Mouse (Mus musculus) gonadal fat pad, adult 2 months (tissue): ENCODE measurements around the gene Ctu1. TPM values are rescaled to one million over a fixed set of nuclear protein-coding genes. Genes with fewer than 3 reads are reported as not detected.
"Not testable (repeated sequence)": the region's sequence is repeated elsewhere in the genome, so short reads cannot be mapped to it uniquely, and the experiment has no call there.

ENCODE experiments used
- DNase-seq: peaks from one replicate; pipeline ENCODE4 v3.0.0-alpha.2; 2012; ENCODE audit warnings: low read depth
- polyA plus RNA-seq: library from polyadenylated mRNA; depleted of rRNA; stranded (reverse); fragments of >200 nt; gene quantifications from 2 replicates; pipeline ENCODE4 v1.2.3, GENCODE M21; 2012; rRNA removed

Gene Ctu1
- polyA plus RNA-seq = 11.5 and 15.1 TPM in 2 replicates

DNA sequence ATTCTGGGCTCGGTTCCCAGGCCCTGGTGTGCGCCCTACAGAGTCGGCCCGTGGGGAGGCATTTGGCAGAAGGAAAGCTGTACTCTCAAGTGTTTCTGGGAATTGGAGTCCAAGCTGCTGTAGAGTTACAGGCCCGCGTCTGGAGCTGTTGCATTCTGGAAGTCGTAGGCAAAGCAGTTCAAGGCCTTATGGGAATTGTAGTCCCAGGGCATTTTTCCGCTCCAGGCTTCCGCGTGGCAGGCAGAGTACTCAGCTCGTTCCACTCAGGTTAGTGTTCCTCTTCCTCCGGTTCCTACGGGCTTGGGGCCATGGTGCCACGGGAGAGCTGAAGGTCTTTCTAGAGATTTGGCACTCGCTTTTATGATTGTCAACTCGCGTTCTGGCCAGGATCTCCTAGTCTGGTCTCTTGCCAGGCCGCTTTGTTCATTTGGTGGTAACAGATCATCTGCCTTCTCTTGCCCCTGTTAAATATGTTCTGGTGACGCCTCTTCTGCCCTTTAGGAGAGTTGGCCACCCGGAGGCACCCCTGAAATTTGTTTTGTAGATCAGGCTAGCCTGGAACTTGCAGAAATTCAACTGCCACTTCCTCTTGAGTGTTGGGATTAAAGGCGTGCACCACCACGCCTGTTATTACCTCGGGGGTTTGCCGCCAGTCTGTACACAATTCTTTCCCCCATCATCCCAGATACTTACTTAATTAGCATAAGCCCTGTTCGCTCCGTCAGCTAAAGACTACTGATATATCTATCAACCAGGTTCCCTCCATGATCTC is at the start of gene Ctu1:
Gene Ctu1, plus strand, starts transcription at position 208 of the 772 bp plus-strand sequence.
- DNase-seq = peak; percentile 90

DNA sequence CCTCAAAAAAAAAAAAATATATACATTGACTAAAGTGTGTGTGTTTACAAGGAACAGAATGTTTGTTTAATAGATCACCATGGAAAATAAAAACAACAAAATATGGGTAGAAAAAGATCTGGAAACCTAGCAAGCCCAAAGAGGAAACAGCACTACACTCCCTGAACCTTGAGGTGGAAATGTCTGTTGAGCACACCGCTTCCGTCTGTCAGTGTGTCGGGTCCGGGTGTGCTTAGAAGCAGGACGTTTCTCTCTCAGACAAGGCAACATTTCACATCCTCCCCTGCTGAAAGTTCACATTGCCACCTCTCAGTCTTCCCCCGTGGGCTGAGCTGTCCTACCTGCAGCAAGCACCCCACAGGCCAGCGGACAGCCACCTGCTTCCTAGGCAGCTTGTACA is 48.9 kb upstream of the Ctu1 start:
- no peak for DNase-seq

GRCm38 (mm10) chr7:43623819-43624218 is 48.0 kb upstream of the Ctu1 start:
- DNase-seq = no peak

DNA sequence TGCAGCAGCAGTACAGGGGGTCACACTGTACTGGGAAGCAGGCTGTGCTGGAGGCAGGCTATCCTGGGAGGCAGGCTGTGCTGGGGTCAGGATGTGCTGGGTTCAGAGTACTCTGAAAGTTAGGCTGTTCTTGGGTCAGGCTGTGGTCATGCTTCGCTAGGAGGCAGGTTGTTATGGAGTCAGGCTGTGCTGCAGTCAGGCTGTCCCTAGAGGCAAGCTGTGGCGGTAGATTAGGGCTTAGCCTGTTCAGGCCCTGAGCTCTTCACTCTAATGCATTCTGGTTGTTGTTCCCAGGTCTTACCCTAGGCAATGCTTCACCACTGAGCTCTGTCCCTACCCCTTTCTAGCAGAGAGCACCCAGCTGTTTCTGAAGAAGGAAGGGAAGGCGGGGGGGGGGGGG is 46.8 kb upstream of the Ctu1 start:
- no peak for DNase-seq

DNA sequence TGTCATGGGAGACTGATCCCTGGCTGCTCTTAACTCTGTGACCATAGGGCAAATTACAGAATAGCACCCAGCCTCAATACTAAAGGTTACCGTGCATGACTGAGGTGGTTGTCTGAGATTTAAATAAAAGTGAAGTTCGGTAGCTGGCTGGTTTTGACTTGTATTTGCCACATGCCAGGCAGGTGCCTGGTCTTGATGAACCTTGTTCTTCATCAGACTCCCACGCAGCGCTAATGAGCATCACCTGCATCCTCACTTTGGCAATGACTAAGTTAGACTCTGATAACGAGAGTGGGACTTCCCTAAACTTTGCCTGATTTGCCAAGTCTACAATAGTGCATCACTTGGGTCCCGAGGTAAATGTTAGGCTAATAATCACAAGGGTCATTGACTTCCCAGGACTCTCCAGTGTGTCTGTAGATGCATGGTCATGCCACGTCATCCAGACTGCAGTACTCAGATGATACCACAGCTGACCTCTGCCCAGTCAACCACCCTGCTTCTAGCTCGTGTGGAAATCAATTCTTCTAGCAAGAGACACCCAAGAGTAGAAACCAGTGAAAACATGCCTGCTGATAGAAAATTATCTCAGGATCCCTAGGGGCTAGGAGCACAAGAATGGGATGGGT is 45.9 kb upstream of the Ctu1 start:
- no peak for DNase-seq

DNA sequence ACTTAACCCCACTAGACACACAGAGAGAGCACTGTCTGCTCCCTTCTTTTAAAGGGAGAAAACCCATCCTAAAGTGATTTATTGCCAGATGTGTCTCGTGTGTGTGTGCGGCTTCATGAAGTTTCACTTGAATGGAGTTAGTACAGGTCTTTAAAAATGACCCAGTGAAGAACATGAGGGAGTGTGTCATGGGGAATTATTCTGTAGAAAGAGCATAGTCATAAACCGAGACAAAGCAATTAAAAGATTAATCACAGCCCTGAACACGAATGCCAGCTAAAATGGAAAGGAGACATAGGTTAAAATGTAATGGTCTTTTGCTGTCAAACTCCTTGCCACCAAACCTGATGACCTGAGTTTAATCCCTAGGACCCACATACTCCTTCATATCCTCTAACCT is 37.9 kb upstream of the Ctu1 start:
- DNase-seq = no peak

DNA sequence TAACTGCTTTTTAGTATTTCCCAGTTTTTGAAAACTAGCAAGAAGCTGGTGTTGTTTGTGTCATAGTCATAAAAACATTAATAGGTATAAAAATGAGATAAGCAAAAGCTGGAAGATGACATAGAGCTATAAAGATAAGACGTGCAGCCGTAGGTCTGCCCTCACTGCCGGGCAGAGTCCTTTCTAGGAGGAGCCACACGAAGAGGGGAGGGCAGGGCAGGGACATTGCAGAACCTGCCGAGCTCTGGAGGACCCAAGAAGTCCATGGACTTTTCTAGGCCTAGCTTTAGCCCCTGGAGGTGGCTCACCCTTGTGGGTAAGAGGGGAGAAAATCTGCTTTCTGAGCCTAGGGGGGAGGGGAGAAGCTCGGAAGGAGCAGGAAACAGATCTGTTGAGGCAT is 37.3 kb upstream of the Ctu1 start, which contains the start of gene Ceacam18:
Gene Ceacam18, plus strand, starts transcription at position 208 of the 400 bp plus-strand sequence.
- DNase-seq = no peak

- no peak for DNase-seq
Observed at GRCm38 (mm10) chr7:43636194-43636593, 35.6 kb upstream of the Ctu1 start.

DNA sequence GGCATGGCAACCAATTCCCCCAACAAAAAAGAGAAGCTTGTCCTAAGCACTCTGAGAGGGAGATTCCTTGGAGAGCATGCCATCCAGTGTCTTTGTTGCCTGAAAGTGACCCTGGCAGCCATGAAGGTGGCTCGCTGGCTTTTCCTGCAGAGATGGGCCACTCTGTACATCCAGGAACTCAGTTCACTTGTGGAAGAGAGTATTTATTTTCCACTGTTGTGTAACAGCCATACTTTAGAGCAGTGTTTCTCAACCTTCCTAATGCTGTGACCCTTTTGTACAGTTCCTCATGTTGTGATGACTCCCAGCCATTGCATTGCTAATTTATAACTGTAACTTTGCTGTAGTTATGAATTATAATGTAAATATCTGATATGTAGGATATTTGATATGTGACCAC is 34.7 kb upstream of the Ctu1 start:
- no peak for DNase-seq

DNA sequence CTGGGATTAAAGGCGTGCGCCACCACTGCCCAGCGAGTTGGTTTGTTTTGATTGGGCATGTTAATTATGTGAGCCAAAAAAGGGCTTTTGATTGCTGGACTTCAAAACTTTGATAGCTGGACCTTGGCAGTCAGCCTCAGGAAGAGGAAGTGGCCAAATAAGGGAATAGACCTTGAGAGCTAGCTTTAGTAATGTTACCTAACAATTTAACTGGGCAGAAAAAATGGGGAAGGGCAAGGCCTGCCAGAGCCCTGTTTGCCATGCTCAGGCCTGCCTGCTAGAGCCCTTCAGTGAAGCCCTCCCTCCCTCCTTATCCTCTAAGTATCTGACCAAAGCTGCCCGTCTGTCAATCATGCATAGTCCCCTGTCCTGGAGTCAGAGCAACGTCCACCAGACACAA is 29.2 kb upstream of the Ctu1 start:
- no peak for DNase-seq

- DNase-seq = no peak
Observed at GRCm38 (mm10) chr7:43643046-43643652, 28.7 kb upstream of the Ctu1 start.

DNA sequence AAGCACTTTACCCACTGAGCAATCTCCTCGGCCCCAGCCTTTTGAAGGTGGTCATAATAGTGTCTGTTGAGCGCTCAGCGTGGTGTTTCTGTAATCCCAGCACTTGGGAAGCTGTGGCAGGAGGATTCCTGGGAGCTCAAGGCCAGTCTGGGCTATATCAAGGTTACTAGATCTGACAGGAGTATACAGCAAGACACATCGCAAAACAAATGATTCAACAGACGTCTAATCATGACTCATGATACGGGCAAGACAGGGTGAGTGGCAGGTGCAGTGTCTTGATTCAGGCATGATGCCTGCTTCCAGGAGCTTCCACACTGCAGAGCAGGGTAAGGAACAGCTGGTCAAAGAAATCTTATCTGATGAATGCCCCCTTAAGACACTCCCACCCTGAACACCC is 19.1 kb upstream of the Ctu1 start:
- no peak for DNase-seq

- no peak for DNase-seq
Observed at GRCm38 (mm10) chr7:43654519-43654918, 17.3 kb upstream of the Ctu1 start.

- no peak for DNase-seq
Observed at GRCm38 (mm10) chr7:43656232-43656631, 15.6 kb upstream of the Ctu1 start.

DNA sequence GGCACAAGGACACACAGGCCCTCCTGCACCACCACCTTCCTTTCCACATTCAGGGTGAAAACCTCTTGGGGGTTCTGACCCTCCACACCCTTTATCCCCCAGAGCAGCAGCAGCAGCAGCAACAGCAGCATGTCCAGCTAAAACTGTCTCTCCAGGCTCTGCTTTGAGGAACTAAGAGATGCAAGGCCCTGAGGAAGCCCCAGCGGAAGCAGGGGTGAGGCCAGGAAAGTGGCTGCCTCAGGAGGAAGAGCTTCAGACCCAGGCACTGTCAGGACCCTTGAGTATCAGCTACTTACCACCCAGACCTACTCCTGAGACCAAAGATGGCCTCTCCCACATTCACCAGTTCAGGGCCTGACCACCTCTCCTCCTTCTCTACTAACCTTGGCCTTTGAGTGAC is 11.8 kb upstream of the Ctu1 start, which contains the start of gene Siglece:
Gene Siglece, minus strand, starts transcription at position 160 of the 400 bp plus-strand sequence.
- DNase-seq = no peak

DNA sequence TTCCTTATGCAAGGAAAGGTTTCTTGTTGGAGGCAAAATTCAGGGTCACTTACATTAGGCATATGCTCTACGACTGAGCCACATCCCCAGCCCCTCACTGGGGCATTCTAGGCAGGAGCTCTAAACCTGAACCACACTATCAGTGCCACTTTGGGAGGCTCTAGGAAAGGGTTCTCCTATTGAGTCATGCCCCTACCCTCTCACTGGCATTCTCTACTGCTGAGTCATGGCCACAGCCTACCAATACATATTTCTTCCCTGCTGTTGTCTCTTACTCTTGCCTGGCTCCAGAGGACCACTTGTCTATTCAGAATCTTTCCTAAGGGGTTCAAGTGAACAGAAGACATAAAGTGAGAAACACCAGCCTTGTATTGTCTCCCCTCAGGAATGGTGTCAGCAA is 9.0 kb upstream of the Ctu1 start:
- no peak for DNase-seq

GRCm38 (mm10) chr7:43667221-43667620 is 4.6 kb upstream of the Ctu1 start:
- not testable (repeated sequence) for DNase-seq

- no peak for DNase-seq
Observed at GRCm38 (mm10) chr7:43668582-43668981, 3.2 kb upstream of the Ctu1 start.

DNA sequence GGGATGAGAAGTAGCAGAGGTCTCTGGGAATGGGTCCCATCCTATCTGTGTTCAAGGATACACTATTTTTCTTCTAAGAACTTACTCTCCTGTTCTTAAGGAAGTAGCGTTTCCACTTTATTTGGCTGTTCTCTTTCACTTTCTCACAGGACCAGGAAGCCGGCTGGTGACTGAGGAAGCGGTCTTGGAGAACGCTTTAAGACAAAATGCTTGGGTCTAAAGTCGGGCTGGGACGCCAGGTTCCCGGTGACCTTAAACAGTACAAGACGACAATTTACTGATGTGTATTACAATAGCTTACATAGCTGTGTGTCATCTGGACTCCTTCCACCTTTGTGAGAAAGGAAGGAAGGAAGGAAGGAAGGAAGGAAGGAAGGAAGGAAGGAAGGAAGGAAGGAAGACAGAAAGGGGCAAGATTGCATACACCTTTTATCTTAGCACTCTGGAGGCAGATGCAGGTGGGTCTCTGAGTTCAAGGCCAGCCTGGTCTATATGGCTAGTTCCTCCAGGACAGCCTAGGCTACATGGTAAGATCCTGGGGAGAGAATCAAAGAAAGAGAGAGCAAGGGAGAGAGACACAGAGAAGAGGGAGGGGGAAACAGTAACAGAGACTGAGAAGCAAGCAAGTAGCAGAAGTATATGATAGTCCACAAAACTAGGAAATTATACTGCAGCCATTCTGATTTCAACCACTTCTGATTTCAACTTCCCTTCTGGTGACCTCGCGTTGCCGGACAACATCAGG is 580 bp upstream of the Ctu1 start:
- DNase-seq = no peak

GRCm38 (mm10) chr7:43672581-43673260 is 905 bp downstream of the Ctu1 start:
- DNase-seq = no peak

GRCm38 (mm10) chr7:43675091-43675490 is 3.3 kb downstream of the Ctu1 start:
- DNase-seq = no peak

- DNase-seq = no peak
Observed at GRCm38 (mm10) chr7:43678517-43678916, 6.7 kb downstream of the Ctu1 start.
